Mouse (Mus musculus): ENCODE results near the gene Tti1. TPM values are rescaled to one million over a fixed set of nuclear protein-coding genes. Genes with fewer than 3 reads are reported as not detected.

Tti1 gene
- polyA plus RNA-seq, 1 experiment = 5.5 TPM

DNA sequence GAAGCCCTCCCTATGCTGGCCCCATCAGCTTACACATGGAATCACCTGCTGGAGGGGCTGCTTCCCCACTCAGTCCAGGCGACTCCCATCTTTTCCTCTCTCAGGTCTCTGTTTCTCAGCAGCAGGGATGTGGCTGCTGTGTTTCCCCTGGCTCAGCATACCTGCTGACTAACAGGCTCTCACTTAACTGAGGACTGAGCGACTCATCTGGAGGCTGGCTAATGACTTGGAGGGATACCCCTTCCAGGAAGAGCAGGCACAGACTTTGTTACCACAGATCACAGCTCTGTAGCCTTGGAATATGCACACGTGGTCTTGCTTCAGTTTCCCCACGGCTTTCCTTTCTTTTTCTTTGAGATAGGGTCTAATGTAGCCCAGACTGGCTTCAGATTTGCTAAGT is 45.0 kb downstream of the Tti1 start:
- H3K36me3 ChIP-seq (replicated peaks; ENCODE audit: low read length) = peaks cover 78% of the 10 kb centered on the region
- TF ChIP-seq GATA1 (IDR thresholded peaks at IDR 0.05; ENCODE audit: borderline replicate concordance, low read length) = no peak
- TF ChIP-seq FLI1 (IDR thresholded peaks at IDR 0.05; ENCODE audit: low read length) = no peak

DNA sequence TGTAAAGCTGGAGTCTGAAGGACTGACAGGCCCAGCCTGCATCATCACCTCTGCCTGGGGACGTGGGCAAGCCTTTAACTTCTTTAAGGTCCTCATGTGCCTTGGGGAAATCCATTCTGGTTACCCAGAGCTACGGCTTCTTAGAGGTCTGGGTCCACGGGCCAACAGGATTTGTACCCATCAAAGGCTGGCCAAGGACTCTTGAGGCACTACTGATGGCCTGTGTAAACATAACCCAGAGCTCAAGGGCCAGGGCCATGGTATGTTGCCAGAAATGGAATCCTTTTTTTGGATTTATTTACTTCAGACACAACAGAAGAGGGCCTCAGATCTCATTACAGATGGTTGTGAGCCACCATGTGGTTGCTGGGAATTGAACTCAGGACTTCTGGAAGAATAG is 45.5 kb downstream of the Tti1 start:
- no peak overlapping the region for H3K4me3 ChIP-seq (replicated peaks)
- H3K36me3 ChIP-seq (replicated peaks; ENCODE audit: low read length) = peaks cover 73% of the 10 kb centered on the region
- H3K27me3 ChIP-seq (replicated peaks) = peaks cover 3% of the 10 kb centered on the region
- TF ChIP-seq GATA1 (IDR thresholded peaks at IDR 0.05; ENCODE audit: borderline replicate concordance, low read length) = no peak
- no peaks in the 10 kb centered on the region for H3K9me3 ChIP-seq
- H3K4me1 ChIP-seq = peaks cover 23% of the 10 kb centered on the region

More for the DNA sequence above, 45.0 kb downstream of the Tti1 start:
- H3K27me3 ChIP-seq (replicated peaks) = peaks cover 1% of the 10 kb centered on the region
- H3K9me3 ChIP-seq = no peaks in the 10 kb centered on the region
- no peak overlapping the region for H3K4me3 ChIP-seq (replicated peaks)
- peaks cover 23% of the 10 kb centered on the region for H3K4me1 ChIP-seq

DNA sequence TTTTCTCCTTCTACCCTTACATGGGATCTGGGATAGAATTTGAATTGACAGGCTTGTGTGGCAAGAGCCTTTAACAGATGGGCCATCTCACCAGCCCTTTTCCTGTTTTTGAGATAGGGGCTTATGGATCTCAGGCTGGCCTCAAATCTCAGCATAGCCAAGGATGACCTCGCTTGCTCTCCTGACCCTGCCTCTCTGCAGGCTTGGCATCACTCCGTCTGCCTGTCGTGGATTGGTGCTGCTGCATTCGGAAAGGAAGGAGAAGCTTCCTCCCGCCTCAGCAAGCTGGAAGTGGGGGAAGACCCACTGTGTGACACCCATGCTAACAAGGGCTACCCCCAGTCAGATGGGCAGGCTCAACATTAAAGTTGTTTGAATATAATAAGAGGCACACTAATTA is 49.0 kb downstream of the Tti1 start:
- peaks cover 39% of the 10 kb centered on the region for H3K36me3 ChIP-seq (replicated peaks; ENCODE audit: low read length)
- H3K4me1 ChIP-seq = no peaks in the 10 kb centered on the region
- TF ChIP-seq GATA1 (IDR thresholded peaks at IDR 0.05; ENCODE audit: borderline replicate concordance, low read length) (no peak), FLI1 (IDR thresholded peaks at IDR 0.05; ENCODE audit: low read length) (no peak)
- no peaks in the 10 kb centered on the region; the same call in 1 of the 2 replicates for H3K9me3 ChIP-seq
- peaks cover 32% of the 10 kb centered on the region for H3K27me3 ChIP-seq (replicated peaks)
- no peak overlapping the region for H3K4me3 ChIP-seq (replicated peaks)

DNA sequence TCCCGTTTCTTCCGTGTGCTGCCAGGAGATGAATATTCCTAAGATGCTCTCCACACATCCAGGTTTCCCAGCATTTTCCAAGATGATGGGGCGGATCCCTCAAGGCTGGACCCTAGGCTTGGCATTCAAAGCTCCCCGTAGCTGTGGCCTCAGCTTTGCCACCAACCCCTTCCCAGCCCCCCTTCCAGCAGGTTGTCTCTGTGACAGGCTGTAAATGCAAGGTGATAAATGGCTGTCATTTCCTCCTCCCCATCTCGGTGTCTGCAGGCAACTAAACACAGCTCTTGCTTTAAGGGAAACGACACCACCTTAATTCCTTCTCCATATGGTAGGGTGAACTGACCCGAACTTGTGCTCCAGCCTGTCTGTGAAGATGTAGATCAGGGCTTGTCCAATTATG is 52.6 kb downstream of the Tti1 start:
- Histone ChIP-seq H3K36me3 (replicated peaks; ENCODE audit: low read length) (peaks cover 7% of the 10 kb centered on the region), H3K4me1 (no peaks in the 10 kb centered on the region), H3K27me3 (replicated peaks) (peaks cover 43% of the 10 kb centered on the region), H3K4me3 (replicated peaks) (no peak overlapping the region), H3K9me3 (no peaks in the 10 kb centered on the region; the same call in 1 of the 2 replicates)
- no peak for TF ChIP-seq FLI1 (IDR thresholded peaks at IDR 0.05; ENCODE audit: low read length)
- TF ChIP-seq GATA1 (IDR thresholded peaks at IDR 0.05; ENCODE audit: borderline replicate concordance, low read length) = no peak

DNA sequence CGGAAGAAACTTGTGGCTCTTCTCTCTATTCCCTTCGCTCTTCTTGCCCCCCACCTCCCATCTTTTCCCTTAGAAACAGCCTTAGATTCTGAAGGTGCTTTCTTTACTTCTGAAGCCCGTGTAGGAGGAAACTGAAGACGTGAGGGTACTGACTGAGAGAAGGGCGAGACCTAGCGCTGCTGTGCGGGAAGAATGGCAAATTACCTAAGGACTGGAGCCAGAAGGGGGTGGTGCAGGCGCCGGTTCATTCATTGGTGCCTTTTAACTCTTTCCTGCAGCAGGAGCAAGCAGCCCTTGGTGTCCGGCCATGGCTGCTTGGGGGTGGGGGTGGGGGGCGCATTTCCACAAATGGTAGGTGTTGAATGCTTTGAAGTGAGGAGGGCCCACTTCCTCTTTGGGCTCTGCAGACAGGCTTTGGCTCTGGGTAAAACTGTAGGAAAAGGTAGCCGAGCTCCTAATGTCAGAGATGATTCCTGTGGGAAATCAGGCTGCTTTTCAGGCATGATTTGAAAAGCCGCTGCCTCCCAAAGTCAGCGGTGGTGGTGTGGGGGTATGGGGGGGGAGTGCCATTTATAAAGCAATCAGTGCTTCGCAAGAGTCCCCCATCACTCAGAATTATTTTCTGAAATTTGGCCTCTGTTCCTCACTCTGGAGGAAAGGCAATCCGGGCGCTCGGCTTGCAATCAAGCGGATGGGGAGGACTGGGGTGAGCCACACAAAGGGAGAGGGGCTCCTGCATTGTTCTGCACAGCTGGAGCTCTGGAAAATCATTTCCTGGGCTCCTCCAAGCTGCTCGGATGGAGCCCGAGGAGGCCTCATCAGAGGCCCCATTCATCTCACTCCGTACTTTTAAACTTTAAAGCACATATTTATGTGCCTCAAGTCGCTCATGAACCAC is 53.4 kb downstream of the Tti1 start:
- TF ChIP-seq FLI1 (IDR thresholded peaks at IDR 0.05; ENCODE audit: low read length) (no peak), GATA1 (IDR thresholded peaks at IDR 0.05; ENCODE audit: borderline replicate concordance, low read length) (no peak)
- Histone ChIP-seq H3K27me3 (replicated peaks) (peaks cover 48% of the 10 kb centered on the region), H3K9me3 (no peaks in the 10 kb centered on the region; the same call in 1 of the 2 replicates), H3K4me3 (replicated peaks) (no peak overlapping the region), H3K4me1 (no peaks in the 10 kb centered on the region), H3K36me3 (replicated peaks; ENCODE audit: low read length) (peaks cover 1% of the 10 kb centered on the region)

DNA sequence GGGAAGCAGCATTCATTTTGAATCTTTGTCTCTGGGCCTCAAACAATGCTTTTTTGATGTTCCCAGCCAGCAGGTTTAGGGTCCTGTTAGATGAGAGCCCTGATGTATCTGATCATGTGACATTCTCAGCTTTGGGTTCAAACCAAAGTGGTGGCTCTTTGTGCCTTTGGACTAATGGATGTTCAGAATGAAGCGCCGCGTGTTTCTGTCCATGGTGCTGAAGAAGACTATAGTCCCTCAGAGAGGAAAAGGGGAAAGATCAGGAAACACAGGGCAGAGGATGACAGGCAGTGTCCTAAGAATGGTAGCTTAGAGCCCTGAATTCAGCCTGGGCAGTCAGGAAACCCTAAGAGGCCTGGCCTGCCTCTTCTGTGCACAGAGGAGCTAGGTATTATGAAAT is 57.6 kb downstream of the Tti1 start:
- Histone ChIP-seq H3K9me3 (no peaks in the 10 kb centered on the region), H3K36me3 (replicated peaks; ENCODE audit: low read length) (no peaks in the 10 kb centered on the region), H3K27me3 (replicated peaks) (peaks cover 54% of the 10 kb centered on the region), H3K4me1 (no peaks in the 10 kb centered on the region), H3K4me3 (replicated peaks) (no peak overlapping the region)
- TF ChIP-seq GATA1 (IDR thresholded peaks at IDR 0.05; ENCODE audit: borderline replicate concordance, low read length) (no peak), FLI1 (IDR thresholded peaks at IDR 0.05; ENCODE audit: low read length) (no peak)

DNA sequence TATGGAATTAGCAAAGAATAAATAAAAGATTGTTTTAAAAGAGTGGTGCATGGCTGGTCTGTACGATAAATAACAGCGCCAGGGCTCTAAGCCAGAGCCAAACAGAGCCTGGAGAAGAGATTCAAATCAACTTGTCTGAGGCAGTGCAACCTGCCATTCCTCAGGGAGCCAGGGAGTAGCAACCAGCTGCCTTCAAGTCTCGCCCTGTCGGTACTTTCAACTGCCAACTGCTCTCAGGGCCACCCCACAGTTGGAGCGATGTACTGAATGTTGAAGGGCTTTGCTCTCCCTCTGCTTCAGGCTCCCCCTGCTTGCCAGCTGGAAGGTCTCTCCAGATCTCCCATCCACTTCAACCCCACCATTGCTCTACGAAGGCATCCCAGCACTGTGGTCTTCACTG is 58.1 kb downstream of the Tti1 start:
- no peaks in the 10 kb centered on the region for H3K9me3 ChIP-seq
- no peaks in the 10 kb centered on the region for H3K4me1 ChIP-seq
- no peak overlapping the region for H3K4me3 ChIP-seq (replicated peaks)
- H3K27me3 ChIP-seq (replicated peaks) = peaks cover 49% of the 10 kb centered on the region
- no peaks in the 10 kb centered on the region for H3K36me3 ChIP-seq (replicated peaks; ENCODE audit: low read length)
- no peak for TF ChIP-seq GATA1 (IDR thresholded peaks at IDR 0.05; ENCODE audit: borderline replicate concordance, low read length)
- no peak for TF ChIP-seq FLI1 (IDR thresholded peaks at IDR 0.05; ENCODE audit: low read length)

DNA sequence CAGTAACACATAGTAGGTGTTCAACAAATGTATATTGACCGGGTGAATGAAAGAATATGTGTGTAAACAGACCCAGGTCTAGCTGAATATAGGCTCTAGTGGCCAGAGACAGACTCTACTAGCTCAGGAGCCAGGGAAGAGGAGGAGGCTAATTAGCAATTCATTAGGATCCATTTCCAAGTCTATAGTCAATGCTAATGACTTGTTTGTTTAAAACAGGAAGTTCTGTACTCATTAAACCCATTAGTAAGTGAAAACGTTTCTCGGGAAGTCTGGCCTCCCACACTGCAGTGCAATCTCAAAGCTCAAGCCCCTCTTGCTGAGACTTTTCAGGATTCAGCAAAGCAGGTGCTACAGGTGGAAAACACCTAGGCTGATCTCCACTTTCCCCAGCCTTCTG is 60.4 kb downstream of the Tti1 start:
- H3K36me3 ChIP-seq (replicated peaks; ENCODE audit: low read length) = no peaks in the 10 kb centered on the region
- no peaks in the 10 kb centered on the region for H3K4me1 ChIP-seq
- H3K4me3 ChIP-seq (replicated peaks) = no peak overlapping the region
- H3K9me3 ChIP-seq = no peaks in the 10 kb centered on the region
- H3K27me3 ChIP-seq (replicated peaks) = peaks cover 39% of the 10 kb centered on the region
- TF ChIP-seq GATA1 (IDR thresholded peaks at IDR 0.05; ENCODE audit: borderline replicate concordance, low read length) (no peak), FLI1 (IDR thresholded peaks at IDR 0.05; ENCODE audit: low read length) (no peak)

DNA sequence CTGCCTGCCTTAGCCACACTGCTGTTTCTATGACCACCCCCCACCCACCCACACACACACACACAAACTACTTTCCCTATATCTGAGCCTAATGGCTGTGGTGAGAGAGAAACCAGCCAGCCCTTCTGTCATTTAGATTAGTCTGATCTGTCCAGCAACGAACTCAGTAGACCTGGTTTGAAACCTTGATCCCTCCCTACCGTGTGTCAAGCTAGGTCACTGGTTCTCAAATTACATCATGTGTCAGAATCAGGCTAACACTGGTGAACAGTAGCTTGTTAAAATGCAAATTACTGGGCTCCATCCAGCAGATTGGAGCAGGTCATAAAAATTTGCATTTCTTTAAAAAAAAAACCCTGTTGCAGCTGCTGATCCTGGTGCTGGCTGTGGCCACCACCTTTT is 70.5 kb downstream of the Tti1 start:
- Histone ChIP-seq H3K27me3 (replicated peaks) (peaks cover 42% of the 10 kb centered on the region), H3K4me3 (replicated peaks) (no peak overlapping the region)

DNA sequence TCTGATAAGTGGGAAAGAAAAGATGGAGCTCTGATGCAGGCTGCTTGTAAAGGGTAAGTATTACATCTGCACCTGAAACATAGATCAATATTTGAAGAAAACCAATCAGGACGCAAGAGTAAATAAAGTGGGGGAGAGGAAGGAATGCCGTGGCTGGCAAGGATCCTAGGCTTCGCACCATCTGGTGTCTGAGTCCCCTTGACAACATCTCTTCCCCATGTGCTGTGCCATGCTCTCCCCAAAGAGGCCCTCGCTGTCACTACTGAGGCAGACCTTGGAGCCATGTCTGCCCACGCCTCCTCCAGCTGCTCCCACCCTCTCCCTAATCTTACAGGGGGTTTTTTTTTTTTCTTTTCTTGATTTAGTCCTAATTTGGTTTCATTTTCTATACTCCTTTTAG is 74.3 kb downstream of the Tti1 start:
- TF ChIP-seq GATA1 (IDR thresholded peaks at IDR 0.05; ENCODE audit: borderline replicate concordance, low read length) = no peak
- TF ChIP-seq FLI1 (IDR thresholded peaks at IDR 0.05; ENCODE audit: low read length) = no peak
- Histone ChIP-seq H3K36me3 (replicated peaks; ENCODE audit: low read length) (no peaks in the 10 kb centered on the region), H3K4me1 (no peaks in the 10 kb centered on the region), H3K27me3 (replicated peaks) (peaks cover 44% of the 10 kb centered on the region), H3K9me3 (peaks cover 10% of the 10 kb centered on the region), H3K4me3 (replicated peaks) (no peak overlapping the region)

More for the DNA sequence above, 70.5 kb downstream of the Tti1 start:
- Histone ChIP-seq H3K9me3 (peaks cover 10% of the 10 kb centered on the region), H3K36me3 (replicated peaks; ENCODE audit: low read length) (no peaks in the 10 kb centered on the region), H3K4me1 (no peaks in the 10 kb centered on the region)
- TF ChIP-seq GATA1 (IDR thresholded peaks at IDR 0.05; ENCODE audit: borderline replicate concordance, low read length) (no peak), FLI1 (IDR thresholded peaks at IDR 0.05; ENCODE audit: low read length) (no peak)
